9 mouse cellular contexts compared by ENCODE assay signal in genomic region chr5:110868460-110868859, GRCm38 (mm10). TPM values are rescaled to one million over a fixed set of nuclear protein-coding genes. Genes with fewer than 3 reads are reported as not detected.
DNase-seq lines count a peak whose midpoint lies in the region; ATAC-seq lines count a peak whose summit lies in the region.
"Had no signal": no experiment of that assay in that cellular context is flagged by ENCODE, and none has a peak within 500 bp of the region (broad histone marks: within the 10 kb centered on the region; RNA-seq: fewer than 3 reads in every experiment).

No protein-coding gene starts in this region.

- H3K27ac ChIP-seq in midbrain, embryonic 10.5 days (replicated peaks), result peak overlapping the region; percentile 75
- H3K27ac ChIP-seq in midbrain, embryonic 11.5 days (ENCODE audit: low read depth, low read length), result no peak overlapping the region; the same call in 1 of the 2 replicates
- peak overlapping the region; percentile 41; the same call in 1 of the 2 replicates for H3K27ac ChIP-seq in forebrain, embryonic 16.5 days (ENCODE audit: low read length)
- 0 out of 2 replicates have a peak overlapping the region, but pooled peaks have one; percentile 44 for H3K27ac ChIP-seq in intestine, embryonic 16.5 days (ENCODE audit: low read length)
- H3K27ac ChIP-seq in stomach, embryonic 16.5 days (ENCODE audit: low read length), result peak overlapping the region; percentile 78
- H3K27ac ChIP-seq: limb, embryonic 13.5 days; lung, embryonic 15.5 days had no signal

- ATAC-seq in midbrain, embryonic 11.5 days (ENCODE audit: low FRiP score), result no peak
- no peak for ATAC-seq in forebrain, embryonic 16.5 days
- no peak for ATAC-seq in intestine, embryonic 16.5 days
- ATAC-seq in stomach, embryonic 16.5 days (ENCODE audit: insufficient read depth, low FRiP score), result no peak

- H3K9ac ChIP-seq in midbrain, embryonic 11.5 days (ENCODE audit: low read length), result no peak overlapping the region
- H3K9ac ChIP-seq in forebrain, embryonic 16.5 days (replicated peaks; ENCODE audit: low read depth, low read length), result no peak overlapping the region
- no peak overlapping the region for H3K9ac ChIP-seq in intestine, embryonic 16.5 days (ENCODE audit: low read depth, low read length)
- no peak overlapping the region for H3K9ac ChIP-seq in stomach, embryonic 16.5 days (ENCODE audit: low read length)
- H3K9ac ChIP-seq: limb, embryonic 13.5 days; lung, embryonic 15.5 days had no signal

- H3K4me3 ChIP-seq in midbrain, embryonic 10.5 days, result no peak overlapping the region
- no peak overlapping the region for H3K4me3 ChIP-seq in midbrain, embryonic 11.5 days (ENCODE audit: low read depth, low read length)
- H3K4me3 ChIP-seq in forebrain, embryonic 16.5 days (replicated peaks; ENCODE audit: low read length), result no peak overlapping the region
- H3K4me3 ChIP-seq in intestine, embryonic 16.5 days (ENCODE audit: low read length), result no peak overlapping the region
- no peak overlapping the region for H3K4me3 ChIP-seq in stomach, embryonic 16.5 days (replicated peaks; ENCODE audit: low read length)
- H3K4me3 ChIP-seq: limb, embryonic 13.5 days; lung, embryonic 15.5 days had no signal

- H3K4me2 ChIP-seq in midbrain, embryonic 11.5 days, result no peak overlapping the region
- no peak overlapping the region for H3K4me2 ChIP-seq in forebrain, embryonic 16.5 days (ENCODE audit: low read length)
- H3K4me2 ChIP-seq in intestine, embryonic 16.5 days (ENCODE audit: low read depth, low read length), result no peak overlapping the region
- no peak overlapping the region for H3K4me2 ChIP-seq in stomach, embryonic 16.5 days (ENCODE audit: low read depth, low read length)
- H3K4me2 ChIP-seq: limb, embryonic 13.5 days; lung, embryonic 15.5 days had no signal

- H3K4me1 ChIP-seq in midbrain, embryonic 10.5 days, result peaks cover 28% of the 10 kb centered on the region
- H3K4me1 ChIP-seq in midbrain, embryonic 11.5 days (ENCODE audit: control insufficient read depth, insufficient read depth, low read length), result peaks cover 5% of the 10 kb centered on the region; the same call in 1 of the 2 replicates
- H3K4me1 ChIP-seq in forebrain, embryonic 16.5 days (replicated peaks; ENCODE audit: control insufficient read depth, insufficient read depth, low read length), result peaks cover 24% of the 10 kb centered on the region
- no peaks in the 10 kb centered on the region for H3K4me1 ChIP-seq in intestine, embryonic 16.5 days (ENCODE audit: control insufficient read depth, insufficient read depth, low read length)
- peaks cover 2% of the 10 kb centered on the region; the same call in 1 of the 2 replicates for H3K4me1 ChIP-seq in stomach, embryonic 16.5 days (ENCODE audit: control insufficient read depth, insufficient read depth, low read length)
- H3K4me1 ChIP-seq: lung, embryonic 15.5 days had no signal

- peaks cover 91% of the 10 kb centered on the region for H3K36me3 ChIP-seq in midbrain, embryonic 10.5 days
- H3K36me3 ChIP-seq in midbrain, embryonic 11.5 days (ENCODE audit: control insufficient read depth, insufficient read depth, low read length), result no peaks in the 10 kb centered on the region
- no peaks in the 10 kb centered on the region for H3K36me3 ChIP-seq in forebrain, embryonic 16.5 days (ENCODE audit: control insufficient read depth, insufficient read depth)
- H3K36me3 ChIP-seq in intestine, embryonic 16.5 days (ENCODE audit: control insufficient read depth, insufficient read depth, low read length), result no peaks in the 10 kb centered on the region
- peaks cover 5% of the 10 kb centered on the region; the same call in 1 of the 2 replicates for H3K36me3 ChIP-seq in stomach, embryonic 16.5 days (ENCODE audit: control insufficient read depth, insufficient read depth, low read length)

- 70% methylated on average over 4 of the region's 4 CpGs for WGBS in midbrain, embryonic 10.5 days
- 53% methylated on average over 4 of the region's 4 CpGs for WGBS in midbrain, embryonic 11.5 days
- WGBS in forebrain, embryonic 16.5 days, result 24% methylated on average over 4 of the region's 4 CpGs
- 62% methylated on average over 4 of the region's 4 CpGs for WGBS in intestine, embryonic 16.5 days
- 56% methylated on average over 4 of the region's 4 CpGs for WGBS in stomach, embryonic 16.5 days

- DNase-seq in midbrain, embryonic 10.5 days (ENCODE audit: low spot score), result no peak
- no peak for DNase-seq in midbrain, embryonic 11.5 days (ENCODE audit: low spot score, missing footprints)
- DNase-seq in adrenal gland, postnatal 4 days (ENCODE audit: low spot score in 2 of 2), result no peak
- no peak for DNase-seq in embryo, embryonic 10.5 days (ENCODE audit: low spot score)

- no peaks in the 10 kb centered on the region for H3K27me3 ChIP-seq in midbrain, embryonic 10.5 days (ENCODE audit: low read depth, poor library complexity, severe bottlenecking)
- no peaks in the 10 kb centered on the region for H3K27me3 ChIP-seq in midbrain, embryonic 11.5 days (ENCODE audit: control insufficient read depth, insufficient read depth, low read length)
- H3K27me3 ChIP-seq in forebrain, embryonic 16.5 days (replicated peaks; ENCODE audit: control insufficient read depth, insufficient read depth, low read length), result no peaks in the 10 kb centered on the region
- H3K27me3 ChIP-seq in intestine, embryonic 16.5 days (replicated peaks; ENCODE audit: control insufficient read depth, insufficient read depth, low read length), result no peaks in the 10 kb centered on the region
- no peaks in the 10 kb centered on the region for H3K27me3 ChIP-seq in stomach, embryonic 16.5 days (ENCODE audit: control insufficient read depth, insufficient read depth, low read length)
- H3K27me3 ChIP-seq: limb, embryonic 13.5 days; lung, embryonic 15.5 days had no signal

- no peaks in the 10 kb centered on the region for H3K9me3 ChIP-seq in midbrain, embryonic 10.5 days (replicated peaks)
- no peaks in the 10 kb centered on the region for H3K9me3 ChIP-seq in midbrain, embryonic 11.5 days (ENCODE audit: control insufficient read depth, low read length)
- no peaks in the 10 kb centered on the region for H3K9me3 ChIP-seq in forebrain, embryonic 16.5 days (ENCODE audit: control insufficient read depth, low read length)
- no peaks in the 10 kb centered on the region for H3K9me3 ChIP-seq in intestine, embryonic 16.5 days (ENCODE audit: control insufficient read depth, low read length)
- no peaks in the 10 kb centered on the region for H3K9me3 ChIP-seq in stomach, embryonic 16.5 days (replicated peaks; ENCODE audit: control insufficient read depth, low read length)
- H3K9me3 ChIP-seq: limb, embryonic 13.5 days; lung, embryonic 15.5 days had no signal

RNA-seq across cellular contexts. Expression of gene Ttc28, which starts 11.1 kb away (rescaled TPM):
- polyA plus RNA-seq in midbrain, embryonic 10.5 days (2016; fragmentation: Nextera tagmentation; extraction: Ambion mirVana), result 9.4 and 14.9 TPM in 2 replicates
- 12.7 and 13.5 TPM in 2 replicates for polyA plus RNA-seq in midbrain, embryonic 11.5 days (2014; fragmentation: Nextera tagmentation; extraction: Ambion mirVana)
- 40.5 and 47.3 TPM in 2 replicates for polyA plus RNA-seq in forebrain, embryonic 16.5 days (2015; fragmentation: Nextera tagmentation; extraction: Ambion mirVana)
- polyA plus RNA-seq in intestine, embryonic 16.5 days (2015; fragmentation: Nextera tagmentation; extraction: Ambion mirVana), result 4.2 and 4.3 TPM in 2 replicates
- polyA plus RNA-seq in stomach, embryonic 16.5 days (2015; fragmentation: Nextera tagmentation; extraction: Ambion mirVana), result 7.5 and 9.0 TPM in 2 replicates
- 10 to 100 TPM; 34.1 TPM for total RNA-seq in adrenal gland, postnatal 4 days (2021)

RNA-seq across cellular contexts. Expression of gene Chek2, which starts 28.7 kb away (rescaled TPM):
- 39.5 and 44.3 TPM in 2 replicates for polyA plus RNA-seq in midbrain, embryonic 10.5 days (2016; fragmentation: Nextera tagmentation; extraction: Ambion mirVana)
- polyA plus RNA-seq in midbrain, embryonic 11.5 days (2014; fragmentation: Nextera tagmentation; extraction: Ambion mirVana), result 26.8 and 28.5 TPM in 2 replicates
- 13.5 and 13.7 TPM in 2 replicates for polyA plus RNA-seq in forebrain, embryonic 16.5 days (2015; fragmentation: Nextera tagmentation; extraction: Ambion mirVana)
- polyA plus RNA-seq in intestine, embryonic 16.5 days (2015; fragmentation: Nextera tagmentation; extraction: Ambion mirVana), result 38.7 and 39.4 TPM in 2 replicates
- 29.2 and 31.3 TPM in 2 replicates for polyA plus RNA-seq in stomach, embryonic 16.5 days (2015; fragmentation: Nextera tagmentation; extraction: Ambion mirVana)
- 10 to 100 TPM in 1 of 2 experiments, 1 to 10 TPM in 1; 8.2 to 13.3 TPM for total RNA-seq in adrenal gland, postnatal 4 days (2021)

RNA-seq across cellular contexts. Expression of gene Hscb, which starts 28.9 kb away (rescaled TPM):
- 26.9 and 28.1 TPM in 2 replicates for polyA plus RNA-seq in midbrain, embryonic 10.5 days (2016; fragmentation: Nextera tagmentation; extraction: Ambion mirVana)
- 21.0 and 25.0 TPM in 2 replicates for polyA plus RNA-seq in midbrain, embryonic 11.5 days (2014; fragmentation: Nextera tagmentation; extraction: Ambion mirVana)
- polyA plus RNA-seq in forebrain, embryonic 16.5 days (2015; fragmentation: Nextera tagmentation; extraction: Ambion mirVana), result 9.4 and 12.1 TPM in 2 replicates
- polyA plus RNA-seq in intestine, embryonic 16.5 days (2015; fragmentation: Nextera tagmentation; extraction: Ambion mirVana), result 40.4 and 41.2 TPM in 2 replicates
- polyA plus RNA-seq in stomach, embryonic 16.5 days (2015; fragmentation: Nextera tagmentation; extraction: Ambion mirVana), result 23.9 and 28.7 TPM in 2 replicates
- 10 to 100 TPM; 24.3 to 25.3 TPM for total RNA-seq in adrenal gland, postnatal 4 days (2021)

RNA-seq across cellular contexts. Expression of gene Ulk1, which starts 58.6 kb away (rescaled TPM):
- 18.4 and 23.6 TPM in 2 replicates for polyA plus RNA-seq in midbrain, embryonic 10.5 days (2016; fragmentation: Nextera tagmentation; extraction: Ambion mirVana)
- 28.1 and 36.1 TPM in 2 replicates for polyA plus RNA-seq in midbrain, embryonic 11.5 days (2014; fragmentation: Nextera tagmentation; extraction: Ambion mirVana)
- polyA plus RNA-seq in forebrain, embryonic 16.5 days (2015; fragmentation: Nextera tagmentation; extraction: Ambion mirVana), result 45.4 and 47.5 TPM in 2 replicates
- polyA plus RNA-seq in intestine, embryonic 16.5 days (2015; fragmentation: Nextera tagmentation; extraction: Ambion mirVana), result 7.0 and 8.4 TPM in 2 replicates
- polyA plus RNA-seq in stomach, embryonic 16.5 days (2015; fragmentation: Nextera tagmentation; extraction: Ambion mirVana), result 12.0 and 12.8 TPM in 2 replicates
- 10 to 100 TPM; 59.5 to 64.8 TPM for total RNA-seq in adrenal gland, postnatal 4 days (2021)
